Mouse (Mus musculus): ENCODE results near the gene Prpf6.

Prpf6 gene

GRCm38 (mm10) chr2:181596221-181596960 lies 4.7 kb downstream of the Prpf6 start:
- DNase-seq (ENCODE audit: low read depth, low spot score), result no peak

GRCm38 (mm10) chr2:181597378-181598061 lies 5.9 kb downstream of the Prpf6 start:
- no peak for DNase-seq (ENCODE audit: low read depth, low spot score)

- no peak for DNase-seq (ENCODE audit: low read depth, low spot score)
Measured at GRCm38 (mm10) chr2:181598454-181599351, 7.0 kb downstream of the Prpf6 start, which contains the start of gene Samd10. Samd10 (minus strand) TSS chr2:181599212.

- no peak for DNase-seq (ENCODE audit: low read depth, low spot score)
Measured at GRCm38 (mm10) chr2:181600226-181600758, 8.6 kb downstream of the Prpf6 start.

- peak; percentile 92 for DNase-seq (ENCODE audit: low read depth, low spot score)
Measured at GRCm38 (mm10) chr2:181600828-181601750, 9.4 kb downstream of the Prpf6 start.

- DNase-seq (ENCODE audit: low read depth, low spot score), result no peak
Measured at GRCm38 (mm10) chr2:181601751-181602145, 10.1 kb downstream of the Prpf6 start.

- DNase-seq (ENCODE audit: low read depth, low spot score), result no peak
Measured at GRCm38 (mm10) chr2:181602367-181602766, 10.7 kb downstream of the Prpf6 start.

GRCm38 (mm10) chr2:181618761-181619495 lies 27.3 kb downstream of the Prpf6 start:
- no peak for DNase-seq (ENCODE audit: low read depth, low spot score)

DNA sequence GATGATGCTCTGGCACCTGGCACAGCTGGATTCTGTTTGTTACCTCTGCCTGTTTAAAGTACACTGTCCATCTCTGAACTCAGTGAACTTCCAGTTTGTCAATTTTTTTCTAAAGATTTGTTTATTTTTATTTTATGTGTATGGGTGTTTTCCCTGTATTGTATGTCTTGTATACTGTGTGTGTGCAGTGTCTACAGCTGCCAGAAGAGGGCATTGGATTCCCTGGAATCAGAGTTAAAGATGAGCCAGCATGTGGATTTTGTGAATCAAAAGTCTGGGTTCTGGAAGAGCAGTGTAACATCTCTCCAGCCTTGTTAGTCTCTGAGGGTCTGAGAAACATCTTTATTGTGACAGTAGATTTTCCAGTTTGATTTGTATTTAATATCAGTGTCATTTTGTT lies 31.7 kb downstream of the Prpf6 start:
- DNase-seq (ENCODE audit: low read depth, low spot score), result no peak

GRCm38 (mm10) chr2:181628471-181628870 lies 36.8 kb downstream of the Prpf6 start:
- no peak for DNase-seq (ENCODE audit: low read depth, low spot score)

DNA sequence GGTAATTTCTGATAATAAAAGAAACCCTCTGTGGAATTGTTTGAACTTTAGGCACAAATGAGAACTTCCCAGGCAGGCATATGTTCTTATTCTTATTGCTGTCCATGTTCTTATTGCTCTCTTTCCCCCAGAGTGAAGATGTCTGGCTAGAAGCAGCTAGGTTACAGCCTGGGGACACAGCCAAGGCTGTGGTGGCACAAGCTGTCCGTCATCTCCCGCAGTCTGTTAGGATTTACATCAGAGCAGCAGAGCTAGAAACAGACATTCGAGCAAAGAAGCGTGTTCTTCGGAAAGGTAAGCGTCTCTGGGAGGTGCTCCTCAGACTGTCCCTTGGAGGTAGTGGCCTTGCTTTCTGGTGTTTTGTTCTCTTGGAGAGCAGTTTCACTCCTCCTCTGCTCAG lies 41.0 kb downstream of the Prpf6 start:
- DNase-seq (ENCODE audit: low read depth, low spot score), result no peak

GRCm38 (mm10) chr2:181635865-181636264 lies 44.2 kb downstream of the Prpf6 start:
- no peak for DNase-seq (ENCODE audit: low read depth, low spot score)

DNA sequence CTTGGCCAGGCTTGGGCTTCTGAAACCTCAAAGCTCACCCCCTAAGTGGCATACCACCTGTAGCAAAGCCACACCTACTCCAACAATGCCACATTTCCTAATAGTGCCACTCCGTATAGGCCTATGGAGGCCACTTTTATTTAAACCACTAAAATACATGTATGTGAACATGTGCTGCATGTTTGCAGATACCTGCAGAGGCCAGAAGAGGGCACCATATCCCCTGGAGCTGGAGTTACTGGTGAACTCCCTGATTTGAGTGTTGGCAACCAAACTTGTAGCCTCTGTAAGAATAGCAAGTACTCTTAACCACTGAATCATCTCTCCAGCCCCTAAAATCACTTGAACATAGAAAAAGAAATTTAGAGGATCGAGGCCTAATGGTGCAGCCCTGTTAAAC lies 52.7 kb downstream of the Prpf6 start:
- no peak for DNase-seq (ENCODE audit: low read depth, low spot score)

- no peak for DNase-seq (ENCODE audit: low read depth, low spot score)
Measured at GRCm38 (mm10) chr2:181645666-181646065, 54.0 kb downstream of the Prpf6 start.

GRCm38 (mm10) chr2:181646626-181647472 lies 55.2 kb downstream of the Prpf6 start:
- DNase-seq (ENCODE audit: low read depth, low spot score), result no peak

DNA sequence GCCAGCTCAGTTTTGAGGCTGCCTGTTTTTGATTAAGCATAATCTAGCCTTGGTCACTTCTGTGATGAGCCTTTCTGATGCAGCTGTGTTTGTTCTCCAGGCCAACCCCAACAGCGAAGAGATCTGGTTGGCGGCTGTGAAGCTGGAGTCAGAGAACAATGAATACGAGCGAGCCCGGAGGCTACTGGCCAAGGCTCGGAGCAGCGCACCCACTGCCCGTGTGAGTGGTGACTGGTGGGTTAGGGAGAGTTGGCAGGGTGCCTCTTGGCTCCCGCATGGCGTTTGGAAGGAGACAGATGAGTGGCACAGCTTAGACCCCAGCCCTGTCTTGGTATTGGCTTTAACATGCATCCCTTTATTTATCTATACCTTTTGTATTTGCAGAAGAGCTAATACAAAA lies 57.3 kb downstream of the Prpf6 start:
- no peak for DNase-seq (ENCODE audit: low read depth, low spot score)

DNA sequence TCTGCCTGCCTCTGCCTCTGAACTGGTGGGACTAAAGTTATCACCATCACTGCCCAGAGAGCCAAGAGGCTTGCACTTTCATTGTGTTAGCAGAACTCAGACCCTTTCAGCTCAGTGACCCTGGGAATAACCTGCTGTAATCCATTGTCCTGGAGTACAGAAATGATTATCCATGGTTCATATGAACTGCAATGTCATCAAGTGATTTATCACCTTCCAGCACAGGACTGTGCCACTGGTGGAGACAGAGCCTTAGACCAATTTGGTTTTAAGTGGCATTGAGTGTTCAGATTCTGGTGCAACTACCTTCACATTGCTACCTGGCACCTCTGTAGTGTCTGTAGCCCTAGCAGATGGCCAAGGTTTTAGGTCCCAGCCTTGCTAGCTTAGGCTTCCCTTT lies 61.4 kb downstream of the Prpf6 start:
- DNase-seq (ENCODE audit: low read depth, low spot score), result no peak

DNA sequence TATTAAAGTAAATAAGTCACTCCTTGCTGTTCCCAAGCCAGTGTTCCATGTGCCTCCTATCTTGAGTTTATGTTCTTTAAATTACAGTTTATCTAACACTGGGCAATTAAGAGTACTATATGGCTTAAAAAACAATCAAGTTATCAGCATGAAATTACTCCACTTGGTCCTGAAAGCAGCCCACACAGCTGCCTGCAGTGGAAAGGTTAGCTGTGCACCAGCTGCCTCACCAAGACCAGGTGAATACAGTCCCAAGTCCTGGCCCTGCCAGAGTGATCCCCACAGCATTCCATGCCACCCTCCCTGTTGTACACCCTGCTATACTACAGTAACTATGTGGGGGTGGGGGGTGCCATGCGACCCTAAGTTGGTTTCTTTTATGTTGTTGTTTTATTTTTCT lies 61.9 kb downstream of the Prpf6 start:
- no peak for DNase-seq (ENCODE audit: low read depth, low spot score)

DNA sequence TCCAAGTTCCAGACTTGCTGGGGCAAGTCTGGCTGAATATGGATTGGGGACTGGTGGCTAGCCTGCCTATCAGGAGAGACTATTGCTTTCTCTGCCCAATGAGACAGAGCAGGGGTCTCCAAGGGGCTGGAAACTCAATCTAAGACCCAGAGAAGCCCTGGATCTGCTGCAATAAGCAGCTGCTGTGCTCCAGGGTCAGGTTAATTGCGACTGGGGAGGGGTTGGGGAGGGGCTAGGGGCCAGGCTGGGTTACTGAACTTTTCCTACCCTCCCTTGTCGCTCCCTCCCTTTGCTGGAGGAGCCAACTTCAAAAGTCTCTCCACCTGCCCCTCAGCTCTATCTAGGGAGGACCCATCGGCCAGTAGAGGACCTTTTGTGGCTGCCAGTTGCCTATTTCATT lies 65.1 kb downstream of the Prpf6 start, which contains the start of gene Gm29797:
Gm29797 (plus strand) TSS at position 301 of the 400 bp plus-strand sequence.
- DNase-seq (ENCODE audit: low read depth, low spot score), result no peak
